Mouse (Mus musculus) lung, postnatal 0 days (tissue): ENCODE measurements around the gene Hexim1. TPM values are rescaled to one million over a fixed set of nuclear protein-coding genes. Genes with fewer than 3 reads are reported as not detected.

Source experiments
- ATAC-seq: fragments of 200-750 bp; cut with Nextera tagmentation; 2 replicates; pipeline ENCODE4 v1.8.0; 2017; ENCODE audit warnings: moderate library complexity
- DNase-seq: peaks from one replicate; pipeline ENCODE4 v3.0.0-alpha.2; 2016; ENCODE audit warnings: low spot score
- H3K27ac ChIP-seq: fragments of 300-500 bp; sonication (generic); 2 replicates; pipeline ENCODE4 v1.5.1; 2014; ENCODE audit warnings: antibody characterized with exemption, mild to moderate bottlenecking, low read length, mixed read lengths
- H3K27me3 ChIP-seq: fragments of 300-500 bp; sonication (generic); replicated peaks from 2 replicates; pipeline ENCODE4 v1.6.1; 2014; ENCODE audit warnings: low read length, mixed read lengths; ENCODE audit not compliant: insufficient read depth
- H3K36me3 ChIP-seq: fragments of 300-500 bp; sonication (generic); 2 replicates; pipeline ENCODE4 v1.6.1; 2014; ENCODE audit warnings: low read length, mixed read lengths; ENCODE audit not compliant: insufficient read depth
- H3K4me1 ChIP-seq: fragments of 300-500 bp; sonication (generic); 2 replicates; pipeline ENCODE4 v1.6.1; 2014; ENCODE audit warnings: antibody characterized with exemption, low read depth, low read length, mixed read lengths; ENCODE audit not compliant: insufficient read depth
- H3K4me2 ChIP-seq: fragments of 300-500 bp; sonication (generic); replicated peaks from 2 replicates; pipeline ENCODE4 v1.6.1; 2014; ENCODE audit warnings: low read depth, mild to moderate bottlenecking, low read length, moderate library complexity, mixed read lengths
- H3K4me3 ChIP-seq: fragments of 300-500 bp; sonication (generic); 2 replicates; pipeline ENCODE4 v1.5.1; 2014; ENCODE audit warnings: low read depth, low read length
- H3K9ac ChIP-seq: fragments of 300-500 bp; sonication (generic); replicated peaks from 2 replicates; pipeline ENCODE4 v1.6.1; 2014; ENCODE audit warnings: low read depth, mild to moderate bottlenecking
- H3K9me3 ChIP-seq: fragments of 300-500 bp; sonication (generic); 2 replicates; pipeline ENCODE4 v1.6.1; 2016; ENCODE audit warnings: low read length, mixed read lengths
- CTCF ChIP-seq: IDR thresholded peaks from 2 replicates; pipeline ENCODE4 v1.5.1; 2016; ENCODE audit warnings: antibody characterized with exemption, mild to moderate bottlenecking
- EP300 ChIP-seq: IDR thresholded peaks from 2 replicates; pipeline ENCODE4 v1.6.1; 2016; ENCODE audit warnings: antibody characterized with exemption, mild to moderate bottlenecking, control low read depth
- WGBS: fragments of 180-500 bp; shearing (Covaris S2); extraction: QIAGEN DNeasy Blood & Tissue Kit; methylation state at CpG from one replicate; pipeline ENCODE4 v1.1.7; 2014; 5-methylcytosine and 5-hydroxymethylcytosine counted together
- polyA plus RNA-seq: library from polyadenylated mRNA; unstranded; fragments of >200 nt; fragmentation: Nextera tagmentation; extraction: Ambion mirVana; gene quantifications from 2 replicates; pipeline ENCODE4 v1.2.1, GENCODE M21; 2015

Gene Hexim1
- polyA plus RNA-seq, 1 experiment from 2014 or later, result 6.5 TPM

GRCm38 (mm10) chr11:103142441-103143182, 26.6 kb downstream of the Hexim1 start:
- peak overlapping the region; percentile 36 for H3K4me2 ChIP-seq
- H3K27me3 ChIP-seq, result no peaks in the 10 kb centered on the region
- H3K4me3 ChIP-seq, result no peak overlapping the region
- H3K36me3 ChIP-seq, result no peaks in the 10 kb centered on the region; the same call in 1 of the 2 replicates
- H3K27ac ChIP-seq, result peak overlapping the region; percentile 86
- peaks cover 18% of the 10 kb centered on the region; the same call in 1 of the 2 replicates for H3K4me1 ChIP-seq
- peak; percentile 21; the same call in 1 of the 2 replicates for TF ChIP-seq EP300
- peak; percentile 51 for TF ChIP-seq CTCF
- DNase-seq (peak; percentile 83), ATAC-seq (peak; percentile 75)
- peak overlapping the region; percentile 19; the same call in 1 of the 2 replicates for H3K9ac ChIP-seq
- no peaks in the 10 kb centered on the region for H3K9me3 ChIP-seq
- 25% methylated on average over 7 of the region's 8 CpGs for WGBS

GRCm38 (mm10) chr11:103144309-103145285, 28.6 kb downstream of the Hexim1 start:
- Histone ChIP-seq H3K9ac (no peak overlapping the region), H3K4me1 (peaks cover 18% of the 10 kb centered on the region; the same call in 1 of the 2 replicates), H3K4me3 (no peak overlapping the region), H3K4me2 (no peak overlapping the region), H3K9me3 (no peaks in the 10 kb centered on the region), H3K27me3 (no peaks in the 10 kb centered on the region), H3K27ac (peak overlapping the region; percentile 32; the same call in 1 of the 2 replicates), H3K36me3 (no peaks in the 10 kb centered on the region; the same call in 1 of the 2 replicates)
- WGBS, result 46% methylated on average over 12 of the region's 12 CpGs
- ATAC-seq (no peak), DNase-seq (peak; percentile 65)
- no peak for TF ChIP-seq EP300

- Histone ChIP-seq H3K36me3 (no peaks in the 10 kb centered on the region), H3K4me2 (no peak overlapping the region), H3K27ac (no peak overlapping the region), H3K9me3 (no peaks in the 10 kb centered on the region), H3K9ac (no peak overlapping the region), H3K4me1 (peaks cover 11% of the 10 kb centered on the region; the same call in 1 of the 2 replicates), H3K4me3 (no peak overlapping the region), H3K27me3 (no peaks in the 10 kb centered on the region)
- TF ChIP-seq EP300 (no peak), CTCF (0 out of 2 replicates have a peak, but pooled peaks have one; percentile 5)
- no peak for ATAC-seq
- no peak for DNase-seq
- WGBS, result 78% methylated on average over 4 of the region's 4 CpGs
These were observed 30.4 kb downstream of the Hexim1 start for GRCm38 (mm10) chr11:103146386-103146785.

- peaks cover under 1% of the 10 kb centered on the region; the same call in 1 of the 2 replicates for H3K4me1 ChIP-seq
- no peak for DNase-seq
- no peaks in the 10 kb centered on the region for H3K9me3 ChIP-seq
- no peak for ATAC-seq
- H3K4me2 ChIP-seq, result no peak overlapping the region
- no peaks in the 10 kb centered on the region for H3K27me3 ChIP-seq
- H3K36me3 ChIP-seq, result no peaks in the 10 kb centered on the region
- H3K4me3 ChIP-seq, result no peak overlapping the region
- no peak overlapping the region for H3K27ac ChIP-seq
- WGBS, result 61% methylated on average over 4 of the region's 4 CpGs
- no peak for TF ChIP-seq EP300
- TF ChIP-seq CTCF, result no peak
- H3K9ac ChIP-seq, result no peak overlapping the region
These were observed 31.7 kb downstream of the Hexim1 start for GRCm38 (mm10) chr11:103147766-103148165.

- 88% methylated on average over 4 of the region's 4 CpGs for WGBS
- no peak for TF ChIP-seq EP300
- no peak for TF ChIP-seq CTCF
- Histone ChIP-seq H3K27ac (no peak overlapping the region), H3K9me3 (no peaks in the 10 kb centered on the region), H3K4me1 (no peaks in the 10 kb centered on the region), H3K4me3 (no peak overlapping the region), H3K36me3 (no peaks in the 10 kb centered on the region), H3K4me2 (no peak overlapping the region), H3K9ac (no peak overlapping the region), H3K27me3 (no peaks in the 10 kb centered on the region)
- DNase-seq, result no peak
- ATAC-seq, result no peak
These were observed 33.7 kb downstream of the Hexim1 start for GRCm38 (mm10) chr11:103149771-103150170.
